Mouse (Mus musculus) urinary bladder, postnatal 4 days (tissue): Measurements from ENCODE around the gene Gatd1.

ENCODE experiments used
- DNase-seq, 2 experiments: peaks; one replicate each; pipeline ENCODE4 v3.0.0; 2021 to 2022; ENCODE audit warnings: low spot score in 2 of 2

The Gatd1 gene

DNA sequence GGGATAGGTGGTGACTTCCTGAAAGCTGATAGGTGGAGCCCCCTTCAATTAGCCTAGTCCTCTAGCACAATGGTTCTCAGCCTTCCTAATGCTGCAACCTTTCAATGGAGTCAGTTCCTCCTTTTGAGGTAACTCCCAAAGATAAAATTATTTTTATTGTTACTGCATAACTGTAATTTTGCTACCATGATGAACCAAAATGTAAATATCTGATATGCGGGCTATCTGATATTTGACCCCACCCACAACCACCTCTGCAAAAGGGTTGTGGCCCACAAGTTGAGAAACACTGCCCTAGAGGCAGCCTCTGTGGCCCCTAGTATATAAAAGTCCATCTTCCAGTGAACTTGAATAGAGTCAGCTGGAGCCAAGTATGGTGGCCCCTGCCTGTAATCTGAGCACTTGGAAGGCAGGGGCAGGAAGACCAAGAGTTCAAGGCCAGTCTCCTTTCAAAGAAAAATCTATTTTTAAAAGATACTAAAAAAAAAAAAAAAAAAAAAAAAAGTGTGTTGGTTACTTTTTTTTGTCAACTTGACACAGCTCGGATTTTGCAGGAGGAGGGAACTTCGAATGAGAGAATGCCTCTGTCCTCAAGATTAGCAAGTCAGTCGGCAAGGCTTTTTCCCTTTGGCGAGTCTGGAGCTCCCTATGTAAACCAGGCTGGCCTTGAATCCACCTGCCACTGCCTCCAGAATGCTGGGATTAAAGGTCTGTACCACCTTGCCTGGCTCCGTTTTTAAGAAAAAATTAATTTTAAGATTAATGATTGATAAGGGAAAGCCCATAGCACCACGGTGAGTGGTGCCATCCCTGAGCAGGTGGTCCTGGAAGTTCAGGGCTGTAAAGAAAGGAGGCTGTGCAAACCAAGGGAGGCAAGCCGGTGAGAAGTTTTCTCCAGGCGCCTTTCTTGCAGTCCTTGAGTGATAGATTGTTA is 23.3 kb downstream of the Gatd1 start:
- no peak for DNase-seq

DNA sequence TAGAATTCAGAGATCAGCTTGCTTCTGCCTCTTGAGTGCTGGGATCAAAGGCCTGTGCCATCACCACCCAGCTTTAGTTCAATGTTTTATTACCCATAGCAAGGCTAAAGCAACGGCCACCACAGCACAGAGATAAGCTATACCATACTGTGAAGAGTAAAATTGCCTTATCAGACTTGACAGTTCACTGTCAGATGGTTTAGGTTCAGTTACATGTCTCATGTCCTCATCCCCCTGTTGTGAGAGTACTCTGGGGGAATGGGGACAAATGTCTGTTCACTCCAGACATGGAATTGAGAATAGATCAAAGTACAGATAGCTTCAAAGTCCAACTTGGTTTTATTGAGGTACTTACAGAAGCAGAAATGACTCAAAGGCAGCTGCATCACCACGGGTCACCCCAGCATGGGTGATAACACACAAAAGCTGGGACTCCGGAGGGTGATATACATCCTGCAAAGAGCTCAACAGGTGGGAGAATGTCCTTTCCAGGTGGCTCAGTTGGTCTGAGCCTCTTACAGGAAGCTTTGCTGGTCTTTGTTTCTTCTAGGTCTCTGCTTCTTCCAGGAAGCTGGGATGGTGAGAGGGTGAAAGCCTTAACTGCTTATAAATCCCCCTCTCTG is 25.3 kb downstream of the Gatd1 start:
- no peak for DNase-seq

DNA sequence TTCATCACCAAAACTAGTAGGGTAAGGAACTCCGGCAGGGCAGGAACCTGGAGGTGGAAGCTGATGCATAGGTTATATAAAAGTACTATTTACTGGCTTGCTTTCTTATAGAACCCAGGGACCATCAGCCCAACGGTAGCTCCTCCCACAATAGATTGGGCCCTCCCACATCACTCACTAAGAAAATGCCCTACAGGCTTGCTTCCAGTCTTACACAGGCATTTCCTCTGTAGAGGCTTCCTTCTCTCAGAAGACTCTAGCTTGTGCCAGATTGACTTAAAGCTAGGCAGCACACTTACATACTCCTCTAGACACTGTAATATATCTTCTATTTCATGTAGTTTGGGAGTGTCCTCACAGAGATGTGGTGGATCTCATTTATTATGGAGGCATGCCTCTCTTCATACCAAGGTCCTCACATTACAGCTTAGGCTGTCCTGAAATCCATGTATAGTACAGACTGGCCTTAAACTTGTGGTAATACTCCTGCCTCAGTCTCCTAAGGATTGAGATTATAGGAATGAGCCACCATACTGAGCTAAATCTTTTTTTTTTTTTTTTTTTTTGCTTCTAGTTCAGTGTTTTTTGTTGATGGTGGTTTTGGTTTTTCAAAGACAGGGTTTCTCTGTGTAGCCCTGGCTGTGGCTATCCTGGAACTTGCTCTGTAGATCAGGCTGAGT is 26.0 kb downstream of the Gatd1 start:
- DNase-seq: no peak

DNA sequence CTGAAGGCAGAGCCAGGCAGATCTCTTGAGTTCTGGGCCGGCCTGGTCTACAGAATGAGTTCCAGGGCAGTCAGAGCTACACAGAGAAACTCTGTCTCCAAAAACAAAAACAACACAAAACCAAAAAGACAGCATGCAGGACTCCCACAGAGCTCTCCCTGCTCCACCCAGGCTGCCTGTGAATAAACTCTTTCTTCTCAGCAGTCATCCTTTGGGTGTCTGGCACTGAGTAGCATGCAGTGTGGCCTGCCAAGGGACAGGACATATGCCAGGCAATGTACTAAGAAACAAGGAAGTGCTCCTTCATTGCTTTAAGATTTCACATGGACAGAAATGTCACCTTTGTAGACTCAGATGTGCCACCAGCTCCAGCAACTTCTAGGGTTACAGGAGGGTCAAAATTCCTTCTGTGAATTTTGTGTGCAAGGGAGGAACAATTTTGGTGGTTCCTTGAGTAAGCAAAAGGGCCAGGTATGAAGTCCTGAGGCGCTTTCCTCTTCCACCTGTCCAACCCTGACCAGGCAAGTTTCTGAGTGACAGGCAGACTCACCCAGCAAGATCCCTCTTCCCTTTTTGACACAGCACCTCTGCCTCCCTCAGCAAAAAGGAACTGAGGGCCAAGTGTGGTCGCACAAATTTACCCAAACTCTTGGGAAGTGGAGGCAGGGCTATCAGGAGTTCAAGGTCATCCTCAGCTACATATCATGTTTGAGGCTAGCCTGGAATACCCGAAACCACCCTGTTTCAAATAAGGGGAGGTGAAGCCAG is 32.7 kb downstream of the Gatd1 start:
- DNase-seq: no peak

DNA sequence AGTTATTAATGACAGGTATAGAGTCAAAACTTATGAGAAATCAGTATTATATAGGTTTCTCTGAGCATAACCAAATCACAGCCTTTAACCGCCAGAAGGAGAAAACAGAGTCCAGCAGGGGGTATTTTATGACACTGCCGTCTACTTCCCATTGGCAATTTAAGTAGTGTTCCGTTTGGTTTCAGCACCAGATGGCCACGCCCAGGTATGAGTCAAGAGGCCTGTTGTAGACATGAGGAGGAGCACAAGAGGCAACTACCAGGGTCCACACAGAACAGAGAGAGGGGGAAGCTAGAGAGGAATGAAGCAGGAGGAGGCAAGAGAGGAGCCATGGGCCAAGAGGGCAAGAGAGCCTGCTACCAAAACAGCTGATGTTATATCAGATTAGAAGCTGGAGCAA is 34.4 kb downstream of the Gatd1 start:
- no peak for DNase-seq

DNA sequence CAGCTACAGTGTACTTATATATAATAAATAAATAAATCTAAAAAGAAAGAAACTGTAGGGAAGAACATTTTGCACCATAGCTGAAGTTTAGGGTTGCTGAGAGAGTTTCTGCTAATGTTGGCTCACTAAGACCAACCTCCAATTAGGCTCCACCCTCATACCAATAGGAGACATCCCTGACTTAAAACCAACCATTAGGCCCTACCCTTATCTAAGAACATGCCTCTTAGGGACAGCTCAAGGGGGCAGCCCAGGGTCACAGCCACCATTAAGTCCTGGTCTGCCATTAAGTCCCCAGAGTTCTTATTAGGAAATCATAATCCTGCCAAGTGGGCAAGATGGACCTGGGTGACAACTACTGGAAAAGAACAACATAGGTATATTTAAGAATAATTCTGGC is 39.5 kb downstream of the Gatd1 start:
- DNase-seq: no peak

DNA sequence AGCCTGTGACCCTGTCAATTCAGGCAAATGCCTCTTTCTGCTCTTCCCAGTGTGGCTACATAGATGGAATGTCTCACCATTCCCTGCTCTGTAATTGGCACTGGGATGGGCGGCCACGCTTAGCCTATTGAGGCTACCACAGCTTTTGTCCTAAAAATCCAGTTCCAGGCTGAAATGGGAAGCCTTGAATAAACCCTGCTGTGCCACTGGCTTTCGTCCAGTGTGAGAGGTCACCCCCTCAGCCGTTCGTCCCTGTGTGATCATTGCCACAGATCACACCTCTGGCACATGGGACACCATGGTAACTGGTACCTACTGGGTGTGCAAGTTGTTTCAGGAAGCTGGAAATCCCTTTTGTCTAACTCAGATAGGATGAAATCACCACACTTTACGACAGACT is 40.3 kb downstream of the Gatd1 start:
- no peak for DNase-seq

DNA sequence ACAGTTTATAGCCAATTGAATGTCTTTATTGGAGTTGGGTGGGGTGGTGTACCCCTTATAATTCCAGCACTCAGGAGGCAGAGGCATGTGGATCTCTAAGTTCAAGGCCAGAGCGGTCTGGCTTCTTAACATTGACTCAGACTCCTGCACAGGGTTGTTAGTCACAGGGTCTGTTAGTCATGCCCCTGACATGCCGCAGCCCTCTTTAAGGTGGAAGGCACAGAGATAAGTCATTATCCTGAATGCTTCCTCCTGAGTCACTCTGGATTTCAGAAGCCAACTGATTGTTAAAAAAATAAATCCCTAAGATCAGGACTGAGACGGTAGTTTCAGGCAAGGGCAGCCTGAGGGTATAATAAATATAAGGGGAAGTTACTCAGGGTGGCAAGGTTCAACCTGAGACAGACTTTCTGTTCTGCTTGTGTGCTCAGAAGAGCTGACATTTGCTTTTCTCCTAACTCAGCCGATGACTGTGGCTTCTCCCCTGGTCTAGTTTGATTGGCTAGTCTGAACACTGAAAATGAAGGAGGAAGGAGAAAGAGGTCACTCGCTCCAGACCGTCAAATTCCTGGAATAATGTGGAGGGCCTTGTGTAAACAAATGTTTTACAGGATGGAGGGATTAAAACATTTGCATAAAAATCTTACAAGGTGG is 41.9 kb downstream of the Gatd1 start:
- DNase-seq: no peak

DNA sequence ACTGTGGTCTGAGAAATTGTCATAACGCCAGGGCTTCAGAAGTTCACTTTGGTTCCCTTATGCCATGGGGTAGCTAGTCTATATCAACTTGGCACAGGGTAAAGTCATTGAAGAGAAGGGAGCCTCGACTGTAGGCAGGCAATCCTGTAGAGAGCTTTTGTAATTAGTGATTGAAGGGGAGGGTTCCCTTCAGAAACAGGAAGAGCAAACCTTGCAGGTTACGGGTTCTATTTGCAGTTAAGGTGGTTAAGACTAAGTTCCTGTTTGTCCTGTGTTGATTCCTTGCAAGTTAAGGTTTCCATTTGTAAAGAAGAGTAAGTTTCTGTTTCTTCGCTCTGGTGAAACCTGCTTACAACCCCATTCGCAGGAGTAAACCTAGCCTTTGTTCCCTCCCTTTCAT is 44.0 kb downstream of the Gatd1 start:
- no peak for DNase-seq

DNA sequence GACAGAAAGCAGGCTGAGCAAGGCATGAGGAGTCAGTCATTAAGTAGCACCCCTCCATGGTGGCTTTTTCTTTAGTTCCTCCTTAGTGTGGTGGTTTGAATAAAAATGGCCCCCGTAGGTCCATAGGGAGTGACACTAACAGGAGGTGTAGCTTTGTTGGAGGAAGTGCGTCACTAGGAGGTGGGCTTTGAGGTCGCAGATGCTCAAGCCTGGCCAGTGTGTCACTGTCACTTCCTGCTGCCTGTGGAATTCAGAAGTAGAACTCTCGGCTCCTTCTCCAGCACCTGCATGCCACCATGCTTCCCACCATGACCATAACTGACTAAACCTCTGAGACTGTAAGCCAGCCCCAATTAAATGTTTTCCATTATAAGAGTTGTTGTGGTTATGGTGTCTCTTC is 46.6 kb downstream of the Gatd1 start:
- DNase-seq: no peak

DNA sequence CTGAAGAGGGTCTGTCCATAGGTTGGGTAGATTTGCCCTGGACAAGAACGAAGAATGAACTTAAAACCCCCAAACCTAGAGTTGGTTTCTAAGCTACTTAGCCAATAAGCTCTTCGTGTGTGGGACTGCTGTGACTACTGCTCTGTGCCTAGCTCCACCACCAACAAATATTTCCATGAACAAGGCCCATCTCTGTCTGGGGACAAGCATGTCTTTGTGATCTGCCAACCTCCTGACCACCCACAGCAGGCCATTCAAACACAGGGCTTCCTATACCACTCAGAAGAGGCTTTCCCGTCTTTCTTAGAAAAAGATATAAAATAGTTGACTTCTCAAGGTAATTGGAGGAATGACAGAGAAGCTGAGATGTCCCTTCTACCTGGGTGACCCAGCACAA is 48.9 kb downstream of the Gatd1 start:
- no peak for DNase-seq

DNA sequence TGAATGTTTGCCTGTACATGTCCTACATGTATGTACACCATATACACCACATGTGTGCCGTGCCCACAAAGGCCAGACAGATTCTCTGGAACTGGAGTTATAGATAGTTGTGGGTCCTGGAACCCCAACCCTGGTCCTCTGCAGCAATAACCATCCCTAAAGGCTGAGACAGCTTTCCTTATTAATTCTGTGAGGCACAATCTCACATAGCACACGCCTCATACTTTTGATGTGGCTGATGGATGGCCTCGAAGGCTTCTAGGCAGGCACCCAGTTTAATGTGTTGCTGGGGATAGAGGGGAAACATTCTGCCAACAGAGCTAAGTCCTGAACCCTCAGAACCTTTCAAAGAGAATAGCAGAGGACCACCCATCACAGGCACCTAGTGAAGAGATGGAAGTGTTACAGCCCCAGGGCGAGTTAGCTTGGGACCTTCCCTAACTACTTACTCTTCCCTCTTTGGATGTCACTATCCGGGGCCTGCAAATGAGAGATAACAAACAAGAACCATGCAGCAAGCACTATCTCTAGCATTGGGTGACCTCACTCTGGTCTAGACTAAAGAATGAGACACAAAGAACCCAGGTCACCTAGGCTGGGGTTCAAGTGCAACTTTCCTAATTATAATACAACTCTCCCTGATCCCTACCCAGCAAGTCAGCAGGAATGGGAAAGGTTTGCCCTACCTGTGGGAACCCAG is 49.4 kb downstream of the Gatd1 start:
- no peak for DNase-seq

DNA sequence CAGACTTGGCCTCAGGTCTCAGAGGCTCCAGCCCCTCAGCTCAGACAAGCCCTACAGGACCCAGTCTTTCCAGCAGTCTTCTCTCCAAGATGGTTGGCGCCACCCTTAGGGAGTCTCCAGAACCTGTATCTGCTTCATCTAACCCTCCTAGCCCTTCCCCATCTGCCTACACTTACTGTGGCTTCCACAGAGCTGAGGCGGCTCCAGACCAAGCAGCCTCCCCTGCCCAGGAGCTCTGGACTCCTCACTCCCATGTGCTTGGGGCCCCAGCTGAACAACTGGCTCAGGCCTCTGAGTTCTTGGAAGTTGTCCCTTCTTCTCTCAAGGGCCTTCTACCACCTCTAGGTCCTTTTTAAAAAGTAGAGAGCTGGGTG is 50.2 kb downstream of the Gatd1 start:
- DNase-seq: no peak

DNA sequence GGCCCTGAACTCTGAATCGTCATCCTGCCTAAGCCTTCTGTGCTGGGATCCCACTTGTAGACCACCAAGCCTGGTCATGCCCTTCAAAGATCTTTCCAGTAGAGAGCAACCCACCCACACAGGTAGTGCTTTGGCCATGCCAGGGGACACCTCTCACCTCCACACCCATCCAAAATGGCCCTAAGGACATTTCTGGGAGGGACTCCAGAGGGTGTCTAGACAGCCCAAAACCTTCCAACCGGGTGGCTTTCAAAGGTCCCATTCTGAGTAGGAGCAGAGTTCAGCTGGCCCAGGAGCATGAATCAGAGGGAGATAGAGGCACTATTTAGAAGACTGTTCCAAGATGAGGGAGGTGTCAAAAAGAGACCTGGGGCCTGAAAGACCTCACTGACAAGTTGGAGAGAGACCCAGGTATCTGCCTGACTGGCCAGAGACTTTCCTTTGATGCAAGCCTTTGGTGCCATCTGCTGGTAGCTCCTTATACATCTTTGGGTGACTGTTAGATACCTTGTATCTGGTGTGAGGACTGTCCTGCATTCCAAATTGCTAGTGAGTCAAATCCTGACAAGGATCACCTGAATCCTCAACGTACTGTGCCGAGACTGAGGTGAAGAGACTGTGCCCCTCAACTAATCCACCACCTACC is 50.7 kb downstream of the Gatd1 start:
- no peak for DNase-seq

DNA sequence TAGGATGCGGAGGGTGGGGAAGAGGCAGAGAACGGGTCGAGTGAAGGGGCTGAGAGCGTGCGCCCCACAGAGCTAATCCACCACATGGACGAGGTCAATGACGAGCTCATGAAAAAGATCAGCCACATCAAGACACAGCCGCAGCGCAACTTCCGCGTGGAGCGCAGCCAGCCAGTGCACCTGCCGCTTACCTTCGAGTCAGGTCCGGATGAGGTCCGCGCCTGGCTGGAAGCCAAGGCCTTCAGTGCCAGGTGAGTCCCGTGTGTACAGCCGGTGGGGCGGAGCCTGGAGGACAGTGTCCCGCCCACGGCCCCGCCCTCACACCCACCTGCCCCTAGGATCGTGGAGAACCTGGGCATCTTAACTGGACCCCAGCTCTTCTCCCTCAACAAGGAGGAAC is 52.4 kb downstream of the Gatd1 start:
- DNase-seq: no peak
